Mouse (Mus musculus) kidney, embryonic 14.5 days (tissue): ENCODE results near the gene Olfr1009. TPM values are rescaled to one million over a fixed set of nuclear protein-coding genes. Genes with fewer than 3 reads are reported as not detected.
"Not testable (repeated sequence)": the region's sequence is repeated elsewhere in the genome, so short reads cannot be mapped to it uniquely, and the experiment has no call there.

ENCODE experiments used
- ATAC-seq: fragments of 200-750 bp; cut with Nextera tagmentation; 2 replicates; pipeline ENCODE4 v1.8.0; 2017; ENCODE audit warnings: moderate number of reproducible peaks, mild to moderate bottlenecking, moderate TSS enrichment, moderate library complexity; ENCODE audit not compliant: low FRiP score, low TSS enrichment
- H3K27ac ChIP-seq: fragments of 300-500 bp; sonication (generic); 2 replicates; pipeline ENCODE4 v1.5.1; 2014; ENCODE audit warnings: low read depth, mild to moderate bottlenecking, low read length, moderate library complexity, mixed read lengths
- H3K27me3 ChIP-seq: fragments of 300-500 bp; sonication (generic); 2 replicates; pipeline ENCODE4 v1.6.1; 2014; ENCODE audit warnings: mild to moderate bottlenecking, low read length; ENCODE audit not compliant: control insufficient read depth, insufficient read depth
- H3K36me3 ChIP-seq: fragments of 300-500 bp; sonication (generic); 2 replicates; pipeline ENCODE4 v1.6.1; 2014; ENCODE audit warnings: low read length, mixed read lengths; ENCODE audit not compliant: control insufficient read depth, insufficient read depth
- H3K4me1 ChIP-seq: fragments of 300-500 bp; sonication (generic); 2 replicates; pipeline ENCODE4 v1.6.1; 2014; ENCODE audit warnings: low read length, mixed read lengths; ENCODE audit not compliant: control insufficient read depth, insufficient read depth
- H3K4me2 ChIP-seq: fragments of 300-500 bp; sonication (generic); replicated peaks from 2 replicates; pipeline ENCODE4 v1.6.1; 2014; ENCODE audit warnings: low read depth, mild to moderate bottlenecking, low read length
- H3K4me3 ChIP-seq: fragments of 300-500 bp; sonication (generic); 2 replicates; pipeline ENCODE4 v1.5.1; 2014; ENCODE audit warnings: mild to moderate bottlenecking, low read length
- H3K9ac ChIP-seq: fragments of 300-500 bp; sonication (generic); 2 replicates; pipeline ENCODE4 v1.6.1; 2014; ENCODE audit warnings: low read depth, mild to moderate bottlenecking, low read length, moderate library complexity
- H3K9me3 ChIP-seq: fragments of 300-500 bp; sonication (generic); 2 replicates; pipeline ENCODE4 v1.6.1; 2016; ENCODE audit warnings: low read length; ENCODE audit not compliant: control insufficient read depth
- WGBS: fragments of 180-500 bp; shearing (Covaris S2); extraction: QIAGEN DNeasy Blood & Tissue Kit; methylation state at CpG from one replicate; pipeline ENCODE4 v1.1.7; 2014; 5-methylcytosine and 5-hydroxymethylcytosine counted together
- polyA plus RNA-seq: library from polyadenylated mRNA; unstranded; fragments of >200 nt; fragmentation: Nextera tagmentation; extraction: Ambion mirVana; gene quantifications from 2 replicates; pipeline ENCODE4 v1.2.1, GENCODE M21; 2014

Gene Olfr1009
- polyA plus RNA-seq = not detected in 2 replicates

DNA sequence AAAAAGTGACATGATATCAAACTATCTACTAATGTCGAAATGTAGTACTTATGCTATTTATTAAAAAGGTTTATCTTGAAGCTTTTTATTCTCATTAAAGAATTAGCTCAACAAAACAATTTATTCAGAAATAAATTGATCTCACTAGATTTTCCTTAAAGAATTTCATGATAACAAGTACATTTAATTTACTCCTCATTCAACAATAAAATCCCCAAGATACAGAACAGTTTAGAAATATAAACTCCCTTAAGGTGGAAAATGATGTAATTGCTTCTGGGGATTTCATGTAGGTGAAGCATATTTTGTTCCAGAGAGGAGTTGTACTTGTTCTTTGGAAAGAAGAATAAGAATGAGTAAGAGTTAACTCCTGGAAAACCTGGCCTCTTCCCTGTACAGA lies at the start of gene Olfr1009:
TSS of gene Olfr1009 (plus strand) at position 301 of the 400 bp plus-strand sequence.
- no peak within 1 kb of the TSS for H3K27ac ChIP-seq
- H3K4me1 ChIP-seq = no peaks in the 10 kb centered on the region
- H3K4me2 ChIP-seq = no peak within 1 kb of the TSS
- no peak within 1 kb of the TSS for H3K4me3 ChIP-seq
- no peak for ATAC-seq
- H3K27me3 ChIP-seq = no peaks in the 10 kb centered on the region
- no peaks in the 10 kb centered on the region for H3K36me3 ChIP-seq
- H3K9me3 ChIP-seq = no peaks in the 10 kb centered on the region
- H3K9ac ChIP-seq = no peak within 1 kb of the TSS
- WGBS = 81% methylated on average over 1 of the region's 1 CpGs

DNA sequence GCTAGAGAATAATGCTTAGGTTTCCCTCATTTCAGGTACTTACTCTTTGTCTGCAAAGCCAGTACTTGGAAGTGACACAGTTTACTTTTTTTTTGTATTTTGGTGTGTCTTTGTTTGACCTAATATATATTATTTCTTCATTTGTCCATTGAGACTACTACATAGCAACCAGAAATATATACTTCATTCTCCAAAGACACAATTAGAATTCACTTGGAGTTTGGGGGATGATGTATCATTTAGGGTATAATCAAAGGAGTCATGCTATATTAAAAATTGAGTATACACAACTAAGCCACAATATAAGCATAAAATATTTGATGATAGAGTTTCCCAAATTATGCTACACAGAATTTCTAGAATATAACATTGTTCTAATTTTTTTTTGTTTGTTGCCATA lies 36.6 kb upstream of the Olfr1009 start, which contains the start of gene Olfr1006:
TSS of gene Olfr1006 (minus strand) at position 101 of the 400 bp plus-strand sequence.
- H3K27ac ChIP-seq = no peak within 1 kb of the TSS
- no peaks in the 10 kb centered on the region for H3K4me1 ChIP-seq
- no peaks in the 10 kb centered on the region for H3K36me3 ChIP-seq
- ATAC-seq = no peak
- no peak within 1 kb of the TSS for H3K4me2 ChIP-seq
- no peak within 1 kb of the TSS for H3K4me3 ChIP-seq
- no peaks in the 10 kb centered on the region for H3K27me3 ChIP-seq
- H3K9ac ChIP-seq = no peak within 1 kb of the TSS
- H3K9me3 ChIP-seq = no peaks in the 10 kb centered on the region

DNA sequence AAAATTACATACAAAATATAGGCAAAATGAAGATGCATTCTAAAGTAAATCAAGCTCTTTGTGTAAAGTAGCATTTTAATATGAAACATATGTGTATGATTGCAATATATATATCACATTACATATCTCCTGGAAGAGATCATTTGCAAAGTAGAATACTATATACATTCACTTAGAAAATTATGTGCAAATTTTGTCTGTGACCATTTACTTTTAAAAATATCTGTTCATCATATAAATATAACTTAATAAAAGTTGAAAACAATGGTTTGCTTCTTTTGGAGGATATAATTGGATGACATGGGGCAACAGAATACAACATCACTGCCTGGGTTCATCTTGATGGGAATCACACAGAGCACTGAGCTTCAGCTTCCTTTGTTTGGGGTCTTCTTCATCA lies 26.1 kb upstream of the Olfr1009 start, which contains the start of gene Olfr1008:
TSS of gene Olfr1008 (plus strand) at position 301 of the 400 bp plus-strand sequence.
- Histone ChIP-seq H3K36me3 (no peaks in the 10 kb centered on the region), H3K9ac (no peak within 1 kb of the TSS), H3K27me3 (no peaks in the 10 kb centered on the region), H3K4me3 (no peak within 1 kb of the TSS), H3K4me2 (no peak within 1 kb of the TSS), H3K4me1 (no peaks in the 10 kb centered on the region), H3K9me3 (peaks cover 2% of the 10 kb centered on the region; the same call in 1 of the 2 replicates), H3K27ac (no peak within 1 kb of the TSS)
- ATAC-seq = no peak

DNA sequence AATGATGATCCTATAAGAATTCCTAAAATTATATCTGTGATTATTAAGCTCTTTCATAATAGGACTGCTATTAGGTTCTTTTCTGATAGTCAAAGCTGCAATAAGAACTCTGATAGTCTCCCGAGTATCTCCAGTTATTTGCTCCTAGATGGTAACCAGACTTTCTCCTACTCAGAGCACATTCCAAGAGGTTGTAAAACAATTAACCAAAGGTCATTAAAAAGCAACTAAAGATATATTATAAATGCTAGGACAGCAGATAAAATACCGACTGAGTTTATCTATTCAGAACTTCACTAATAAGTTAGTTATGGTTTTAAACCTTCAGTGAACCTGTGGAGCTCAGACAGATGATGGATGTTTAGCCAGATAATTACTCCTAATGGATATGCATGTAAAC lies 4.5 kb upstream of the Olfr1009 start:
- not testable (repeated sequence) for H3K9me3 ChIP-seq, H3K4me2 ChIP-seq, H3K9ac ChIP-seq, H3K36me3 ChIP-seq, ATAC-seq, H3K4me1 ChIP-seq, H3K4me3 ChIP-seq, H3K27me3 ChIP-seq, H3K27ac ChIP-seq
- WGBS = 45% methylated on average over 2 of the region's 2 CpGs

DNA sequence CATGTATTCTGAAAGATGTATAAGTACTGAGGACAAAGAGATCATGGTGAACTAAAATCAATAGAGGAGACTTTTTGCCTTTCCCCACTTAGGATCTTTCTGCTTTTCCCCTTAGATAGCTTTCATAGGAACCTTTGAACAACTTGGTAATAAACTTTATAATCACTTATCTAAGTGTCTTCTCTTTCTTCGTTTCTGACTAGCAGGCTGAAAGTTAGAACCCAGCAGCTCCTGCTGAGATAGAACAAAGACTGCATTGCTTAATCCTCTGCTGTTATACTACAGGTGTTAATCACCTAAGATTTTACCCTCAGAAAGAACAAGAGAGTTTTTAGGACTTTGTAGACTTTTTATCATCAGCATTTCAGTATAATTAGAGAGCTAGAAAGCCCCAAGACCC lies 4.1 kb upstream of the Olfr1009 start:
- H3K9ac ChIP-seq = no peak overlapping the region
- H3K9me3 ChIP-seq = no peaks in the 10 kb centered on the region
- 26% methylated on average over 1 of the region's 1 CpGs for WGBS
- no peaks in the 10 kb centered on the region for H3K4me1 ChIP-seq
- no peaks in the 10 kb centered on the region for H3K27me3 ChIP-seq
- H3K4me3 ChIP-seq = no peak overlapping the region
- no peak overlapping the region for H3K4me2 ChIP-seq
- no peaks in the 10 kb centered on the region for H3K36me3 ChIP-seq
- no peak overlapping the region for H3K27ac ChIP-seq
- ATAC-seq = no peak

DNA sequence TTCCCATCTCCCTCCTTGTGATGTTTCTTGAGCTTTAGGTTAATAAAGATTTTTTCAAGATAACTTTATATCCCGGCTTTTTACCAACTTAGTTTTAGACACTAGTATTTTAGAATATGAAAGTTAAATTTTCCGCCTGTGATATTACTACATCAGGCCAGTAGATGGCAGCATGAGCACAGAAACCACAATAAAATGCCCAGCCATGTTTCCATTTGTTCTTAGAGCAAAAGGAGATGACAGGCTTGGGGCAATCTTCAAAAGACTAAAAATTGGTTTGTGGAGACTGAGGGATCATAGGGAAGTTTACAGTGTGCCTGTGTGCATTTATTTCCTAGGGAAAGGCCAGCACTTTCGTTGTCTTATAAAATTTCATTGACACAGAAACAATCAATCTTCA lies 10.6 kb downstream of the Olfr1009 start:
- Histone ChIP-seq H3K4me2 (no peak overlapping the region), H3K4me1 (no peaks in the 10 kb centered on the region), H3K9ac (no peak overlapping the region), H3K36me3 (no peaks in the 10 kb centered on the region), H3K4me3 (no peak overlapping the region), H3K27me3 (no peaks in the 10 kb centered on the region), H3K9me3 (no peaks in the 10 kb centered on the region), H3K27ac (no peak overlapping the region)
- WGBS = 20% methylated on average over 3 of the region's 3 CpGs
- ATAC-seq = no peak

DNA sequence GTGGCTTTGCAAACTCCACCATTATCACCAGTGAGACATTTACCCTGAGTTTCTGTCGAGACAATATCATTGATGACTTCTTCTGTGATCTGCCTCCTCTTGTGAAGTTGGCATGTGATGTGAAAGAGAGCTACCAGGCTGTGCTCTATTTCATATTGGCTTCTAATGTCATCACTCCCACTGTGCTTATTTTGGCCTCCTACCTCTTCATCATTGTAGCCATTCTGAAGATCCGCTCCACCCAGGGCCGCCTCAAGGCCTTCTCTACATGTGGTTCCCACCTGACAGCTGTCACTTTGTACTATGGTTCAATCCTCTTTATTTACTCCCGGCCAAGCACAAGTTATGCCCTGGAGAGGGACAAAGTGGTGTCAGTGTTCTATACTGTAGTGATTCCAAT lies 38.6 kb downstream of the Olfr1009 start:
- Histone ChIP-seq H3K9ac (no peak overlapping the region), H3K9me3 (no peaks in the 10 kb centered on the region), H3K27ac (no peak overlapping the region), H3K36me3 (no peaks in the 10 kb centered on the region), H3K27me3 (no peaks in the 10 kb centered on the region), H3K4me1 (no peaks in the 10 kb centered on the region), H3K4me2 (no peak overlapping the region), H3K4me3 (no peak overlapping the region)
- 88% methylated on average over 4 of the region's 4 CpGs for WGBS
- no peak for ATAC-seq

DNA sequence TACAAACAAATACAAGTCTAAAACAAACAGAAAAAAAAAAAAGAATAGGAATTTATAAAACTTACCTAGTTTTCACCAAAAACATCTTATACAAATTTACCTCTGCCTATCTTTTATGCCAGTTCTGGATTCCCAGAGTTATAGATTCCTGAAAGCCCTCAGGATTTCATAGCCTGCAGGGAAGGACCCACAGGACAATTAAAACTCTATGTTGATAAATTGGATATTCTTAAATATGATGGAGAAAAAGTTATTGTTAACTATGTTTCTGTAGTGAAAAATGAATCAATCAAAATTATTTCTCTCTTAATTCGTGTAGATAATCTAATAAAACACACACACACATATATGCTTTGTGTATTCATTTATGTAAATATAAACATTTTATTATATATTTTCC lies 47.4 kb downstream of the Olfr1009 start, which contains the start of gene Olfr1012:
TSS of gene Olfr1012 (minus strand) at position 101 of the 400 bp plus-strand sequence.
- no peak within 1 kb of the TSS for H3K27ac ChIP-seq
- WGBS = 64% methylated on average over 1 of the region's 1 CpGs
- H3K27me3 ChIP-seq = no peaks in the 10 kb centered on the region
- no peak within 1 kb of the TSS for H3K4me3 ChIP-seq
- no peaks in the 10 kb centered on the region for H3K9me3 ChIP-seq
- H3K4me1 ChIP-seq = no peaks in the 10 kb centered on the region
- H3K36me3 ChIP-seq = no peaks in the 10 kb centered on the region
- H3K4me2 ChIP-seq = no peak within 1 kb of the TSS
- no peak for ATAC-seq
- H3K9ac ChIP-seq = no peak within 1 kb of the TSS

DNA sequence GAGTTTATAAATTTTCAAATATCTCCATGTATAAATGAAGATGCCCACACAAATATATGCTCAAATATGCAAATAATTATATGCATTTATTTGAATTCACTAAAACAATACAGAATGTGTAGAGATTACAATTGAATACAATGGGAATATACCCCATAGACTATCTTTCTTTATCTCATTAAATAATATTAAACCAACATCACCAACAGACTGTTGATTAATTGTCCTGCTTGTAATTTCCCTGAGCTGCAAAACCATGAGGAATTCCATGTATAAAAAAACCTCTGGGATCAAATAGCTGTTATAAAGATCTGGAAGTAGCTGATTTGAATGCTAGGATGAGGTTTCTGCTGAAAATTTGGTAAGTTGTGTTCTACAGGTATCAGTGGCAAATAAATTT lies 51.6 kb downstream of the Olfr1009 start, which contains the start of gene Olfr1013:
TSS of gene Olfr1013 (plus strand) at position 301 of the 400 bp plus-strand sequence.
- no peak within 1 kb of the TSS for H3K4me3 ChIP-seq
- no peak for ATAC-seq

More for the DNA sequence above, 51.6 kb downstream of the Olfr1009 start, which contains the start of gene Olfr1013:
- Histone ChIP-seq H3K9me3 (no peaks in the 10 kb centered on the region), H3K4me1 (no peaks in the 10 kb centered on the region), H3K9ac (no peak within 1 kb of the TSS), H3K36me3 (no peaks in the 10 kb centered on the region), H3K27ac (no peak within 1 kb of the TSS), H3K27me3 (no peaks in the 10 kb centered on the region), H3K4me2 (no peak within 1 kb of the TSS)
